Mouse (Mus musculus) left cerebral cortex, adult 11 months (tissue): Measurements from ENCODE around the gene Kdm5d.
A peak's percentile ranks its signal among the peaks of the same experiment; 100 is the strongest.

Experiments
- DNase-seq: peaks from one replicate; pipeline ENCODE4 v3.0.0; 2022; ENCODE audit warnings: low spot score

The Kdm5d gene

GRCm38 (mm10) chrY:897393-898227, at the start of gene Kdm5d:
TSS of gene Kdm5d (plus strand) at chrY:897788.
- peak; percentile 13 for DNase-seq

- no peak for DNase-seq
Observed at GRCm38 (mm10) chrY:872404-872803, 25.2 kb upstream of the Kdm5d start.

GRCm38 (mm10) chrY:872855-873549, 24.6 kb upstream of the Kdm5d start:
- DNase-seq: no peak
